Mouse (Mus musculus) hindbrain, embryonic 13.5 days (tissue): ENCODE results near the gene C1qb. TPM values are rescaled to one million over a fixed set of nuclear protein-coding genes. Genes with fewer than 3 reads are reported as not detected.
A peak's percentile ranks its signal among the peaks of the same experiment; 100 is the strongest.

Experiments
- ATAC-seq: fragments of 200-750 bp; cut with Nextera tagmentation; 2 replicates; pipeline ENCODE4 v1.8.0; 2017; ENCODE audit warnings: moderate TSS enrichment; ENCODE audit not compliant: low FRiP score
- H3K27ac ChIP-seq: fragments of 300-500 bp; sonication (generic); 2 replicates; pipeline ENCODE4 v1.5.1; 2015; ENCODE audit warnings: inconsistent platforms, mild to moderate bottlenecking, moderate library complexity
- H3K27me3 ChIP-seq: fragments of 300-500 bp; sonication (generic); 2 replicates; pipeline ENCODE4 v1.6.1; 2015; ENCODE audit warnings: mild to moderate bottlenecking, inconsistent platforms
- H3K36me3 ChIP-seq: fragments of 300-500 bp; sonication (generic); 2 replicates; pipeline ENCODE4 v1.6.1; 2015; ENCODE audit warnings: mild to moderate bottlenecking, inconsistent platforms
- H3K4me1 ChIP-seq: fragments of 300-500 bp; sonication (generic); replicated peaks from 2 replicates; pipeline ENCODE4 v1.6.1; 2015; ENCODE audit warnings: inconsistent platforms
- H3K4me2 ChIP-seq: fragments of 300-500 bp; sonication (generic); 2 replicates; pipeline ENCODE4 v1.6.1; 2015; ENCODE audit warnings: inconsistent platforms, mild to moderate bottlenecking, moderate library complexity
- H3K4me3 ChIP-seq: fragments of 300-500 bp; sonication (generic); 2 replicates; pipeline ENCODE4 v1.5.1; 2015; ENCODE audit warnings: mild to moderate bottlenecking, inconsistent platforms
- H3K9ac ChIP-seq: fragments of 300-500 bp; sonication (generic); 2 replicates; pipeline ENCODE4 v1.6.1; 2015; ENCODE audit warnings: mild to moderate bottlenecking, inconsistent platforms
- H3K9me3 ChIP-seq: fragments of 300-500 bp; sonication (generic); 2 replicates; pipeline ENCODE4 v1.6.1; 2016; ENCODE audit warnings: inconsistent platforms
- WGBS: fragments of 180-500 bp; shearing (Covaris S2); methylation state at CpG from one replicate; pipeline ENCODE4 v1.1.7; 2015; 5-methylcytosine and 5-hydroxymethylcytosine counted together
- polyA plus RNA-seq: library from polyadenylated mRNA; unstranded; fragments of >200 nt; fragmentation: Nextera tagmentation; extraction: Ambion mirVana; gene quantifications from 2 replicates; pipeline ENCODE4 v1.2.1, GENCODE M21; 2015

The C1qb gene
- polyA plus RNA-seq, 1 experiment from 2014 or later: 48.5 TPM

GRCm38 (mm10) chr4:136838026-136838425 lies 48.0 kb downstream of the C1qb start:
- no peak overlapping the region for H3K4me2 ChIP-seq
- no peaks in the 10 kb centered on the region for H3K9me3 ChIP-seq
- H3K27ac ChIP-seq: no peak overlapping the region
- 65% methylated on average over 9 of the region's 9 CpGs for WGBS
- ATAC-seq: no peak
- H3K4me3 ChIP-seq: no peak overlapping the region
- H3K4me1 ChIP-seq: peaks cover 59% of the 10 kb centered on the region
- no peaks in the 10 kb centered on the region; the same call in 1 of the 2 replicates for H3K27me3 ChIP-seq
- H3K36me3 ChIP-seq: no peaks in the 10 kb centered on the region
- peak overlapping the region; percentile 24; the same call in 1 of the 2 replicates for H3K9ac ChIP-seq

GRCm38 (mm10) chr4:136836387-136836931 lies 49.5 kb downstream of the C1qb start:
- Histone ChIP-seq H3K9ac (peak overlapping the region; percentile 98), H3K4me2 (peak overlapping the region; percentile 91), H3K27me3 (no peaks in the 10 kb centered on the region; the same call in 1 of the 2 replicates), H3K4me3 (peak overlapping the region; percentile 96), H3K4me1 (peaks cover 75% of the 10 kb centered on the region), H3K36me3 (no peaks in the 10 kb centered on the region), H3K27ac (peak overlapping the region; percentile 100), H3K9me3 (no peaks in the 10 kb centered on the region)
- WGBS: 1% methylated on average over 27 of the region's 27 CpGs
- ATAC-seq: peak; percentile 83

DNA sequence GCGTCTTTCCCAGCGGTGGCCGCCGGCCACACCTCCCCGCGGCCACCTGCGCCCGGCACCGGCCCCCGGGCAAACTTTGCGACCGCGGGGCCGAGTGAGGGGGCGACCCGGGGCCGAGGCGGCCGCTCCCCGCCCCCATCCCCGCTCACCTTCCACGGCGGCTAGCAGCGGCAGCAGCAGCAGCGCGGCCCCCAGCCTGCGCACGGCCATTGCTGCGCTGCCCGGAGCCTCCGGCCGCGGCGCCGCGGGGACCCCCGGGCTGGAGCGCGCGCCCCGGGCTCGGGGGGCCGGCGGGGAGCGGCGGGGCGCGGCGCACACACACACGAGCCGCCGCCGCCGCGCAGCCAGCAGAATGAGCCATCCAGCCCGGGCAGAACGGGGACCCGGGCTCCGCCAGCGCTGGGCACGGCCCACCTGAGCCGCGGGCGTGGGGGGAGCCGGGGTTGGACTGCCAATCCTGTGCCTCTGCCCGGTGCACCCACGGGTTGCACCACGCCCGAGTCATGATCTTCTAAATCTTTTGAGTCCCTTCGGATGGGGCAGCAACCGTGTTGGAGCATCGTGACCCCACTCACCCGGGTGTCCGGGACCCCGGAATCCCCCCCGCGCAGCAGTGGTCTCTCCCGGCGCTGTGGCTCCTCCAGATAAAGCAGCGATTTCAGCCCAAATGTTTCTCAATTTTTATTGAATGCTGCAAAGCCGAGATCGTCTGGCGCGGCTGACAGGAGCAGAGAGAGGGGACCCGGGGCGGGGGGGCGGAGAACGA lies 50.2 kb downstream of the C1qb start, which contains the start of gene Ephb2:
Gene Ephb2 (minus strand): TSS at position 368 of the 766 bp plus-strand sequence.
- Histone ChIP-seq H3K4me1 (peaks cover 79% of the 10 kb centered on the region), H3K4me2 (peak within 1 kb of the TSS; percentile 91), H3K27me3 (no peaks in the 10 kb centered on the region; the same call in 1 of the 2 replicates), H3K27ac (peak within 1 kb of the TSS; percentile 100), H3K36me3 (no peaks in the 10 kb centered on the region), H3K4me3 (peak within 1 kb of the TSS; percentile 96), H3K9ac (peak within 1 kb of the TSS; percentile 98), H3K9me3 (no peaks in the 10 kb centered on the region)
- ATAC-seq: peak; percentile 85
- under 1% methylated on average over 70 of the region's 88 CpGs for WGBS

DNA sequence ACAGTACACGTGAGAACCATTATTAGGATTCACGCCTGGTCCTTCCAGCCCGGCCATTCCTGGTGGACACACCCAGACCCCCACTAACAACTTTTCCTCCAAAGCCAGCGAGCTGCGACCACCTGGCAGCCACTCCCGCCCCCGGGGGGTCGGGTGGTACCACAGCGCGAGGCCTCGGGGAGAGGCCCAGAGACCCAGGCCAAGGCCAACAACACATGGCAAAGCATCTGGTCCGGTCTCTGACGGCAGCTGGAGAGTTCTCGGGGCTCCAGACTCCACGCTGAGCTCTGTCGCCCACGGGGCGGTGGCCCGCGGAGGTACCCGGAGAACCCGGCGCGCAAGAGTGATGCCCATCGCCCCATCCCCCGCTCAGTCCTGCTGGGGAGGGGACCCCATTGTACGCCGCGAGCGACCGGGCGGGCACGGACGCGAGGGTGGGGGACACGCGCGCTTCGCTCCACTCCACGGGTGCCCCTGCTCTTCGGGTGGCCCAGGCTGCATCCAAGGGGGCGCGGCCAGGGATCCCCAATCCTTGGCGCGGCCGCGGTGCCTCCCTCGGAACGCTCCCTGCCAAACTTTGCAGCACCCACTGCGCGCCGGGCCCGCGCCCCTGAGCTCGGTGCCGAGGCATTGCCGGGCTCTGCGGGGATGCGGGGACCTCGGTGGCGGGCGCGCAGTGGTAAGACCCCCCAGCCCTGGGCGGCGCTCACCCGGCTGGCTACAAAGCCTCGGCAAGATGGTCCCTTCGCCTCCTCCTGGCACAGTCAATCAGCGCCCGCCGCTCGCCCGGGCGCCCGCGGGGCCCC lies 51.0 kb downstream of the C1qb start:
- H3K27ac ChIP-seq: peak overlapping the region; percentile 100
- H3K36me3 ChIP-seq: no peaks in the 10 kb centered on the region
- under 1% methylated on average over 63 of the region's 76 CpGs for WGBS
- peak; percentile 47 for ATAC-seq
- H3K9me3 ChIP-seq: no peaks in the 10 kb centered on the region
- H3K9ac ChIP-seq: peak overlapping the region; percentile 98
- peak overlapping the region; percentile 91 for H3K4me2 ChIP-seq
- peak overlapping the region; percentile 96 for H3K4me3 ChIP-seq
- no peaks in the 10 kb centered on the region for H3K27me3 ChIP-seq
- H3K4me1 ChIP-seq: peaks cover 81% of the 10 kb centered on the region

- peaks cover 84% of the 10 kb centered on the region for H3K4me1 ChIP-seq
- no peaks in the 10 kb centered on the region for H3K36me3 ChIP-seq
- H3K4me2 ChIP-seq: peak overlapping the region; percentile 91
- ATAC-seq: no peak
- H3K4me3 ChIP-seq: peak overlapping the region; percentile 96
- peak overlapping the region; percentile 100 for H3K27ac ChIP-seq
- H3K27me3 ChIP-seq: no peaks in the 10 kb centered on the region
- H3K9me3 ChIP-seq: no peaks in the 10 kb centered on the region
- peak overlapping the region; percentile 98 for H3K9ac ChIP-seq
- WGBS: 10% methylated on average over 12 of the region's 12 CpGs
Observed at GRCm38 (mm10) chr4:136834439-136834814, 51.6 kb downstream of the C1qb start.

DNA sequence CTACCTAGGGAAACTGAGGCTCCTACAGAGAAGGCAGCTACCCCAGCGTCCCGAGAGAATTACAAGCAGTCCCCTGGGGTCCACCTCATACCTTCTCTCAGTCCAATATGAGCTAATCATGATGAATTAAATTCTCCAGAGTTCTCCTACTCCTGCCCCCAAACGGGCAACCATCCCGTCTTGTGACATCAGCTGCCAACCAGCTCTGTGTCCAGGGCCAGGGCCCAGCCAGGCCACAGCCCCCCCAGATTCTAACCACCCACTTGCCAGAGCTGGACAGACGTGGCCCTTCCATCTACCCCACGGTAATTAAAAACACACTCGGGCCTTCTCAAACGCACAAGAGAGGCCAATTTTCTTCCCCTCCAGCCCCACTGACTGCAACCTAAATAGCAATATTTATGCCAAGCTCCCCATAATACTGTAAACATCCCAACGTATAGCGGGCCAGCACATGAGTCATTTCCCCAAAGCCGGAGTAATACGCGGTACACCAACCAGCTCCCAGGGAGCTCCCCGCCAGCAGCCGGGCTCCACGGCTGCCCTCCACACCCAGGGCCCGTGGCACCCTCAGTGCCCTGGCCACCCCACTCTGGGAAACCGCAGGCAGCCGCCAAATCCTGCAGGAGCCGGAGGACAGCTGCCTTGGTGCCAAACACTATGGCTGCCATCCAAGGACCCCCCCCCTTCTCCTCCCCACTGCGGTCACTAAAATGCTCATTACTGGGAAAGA lies 52.2 kb downstream of the C1qb start:
- H3K36me3 ChIP-seq: no peaks in the 10 kb centered on the region
- H3K4me1 ChIP-seq: peaks cover 88% of the 10 kb centered on the region
- H3K9ac ChIP-seq: peak overlapping the region; percentile 98
- no peaks in the 10 kb centered on the region for H3K27me3 ChIP-seq
- H3K9me3 ChIP-seq: no peaks in the 10 kb centered on the region
- 37% methylated on average over 21 of the region's 21 CpGs for WGBS
- peak overlapping the region; percentile 100 for H3K27ac ChIP-seq
- H3K4me3 ChIP-seq: peak overlapping the region; percentile 96
- ATAC-seq: no peak
- H3K4me2 ChIP-seq: peak overlapping the region; percentile 91

DNA sequence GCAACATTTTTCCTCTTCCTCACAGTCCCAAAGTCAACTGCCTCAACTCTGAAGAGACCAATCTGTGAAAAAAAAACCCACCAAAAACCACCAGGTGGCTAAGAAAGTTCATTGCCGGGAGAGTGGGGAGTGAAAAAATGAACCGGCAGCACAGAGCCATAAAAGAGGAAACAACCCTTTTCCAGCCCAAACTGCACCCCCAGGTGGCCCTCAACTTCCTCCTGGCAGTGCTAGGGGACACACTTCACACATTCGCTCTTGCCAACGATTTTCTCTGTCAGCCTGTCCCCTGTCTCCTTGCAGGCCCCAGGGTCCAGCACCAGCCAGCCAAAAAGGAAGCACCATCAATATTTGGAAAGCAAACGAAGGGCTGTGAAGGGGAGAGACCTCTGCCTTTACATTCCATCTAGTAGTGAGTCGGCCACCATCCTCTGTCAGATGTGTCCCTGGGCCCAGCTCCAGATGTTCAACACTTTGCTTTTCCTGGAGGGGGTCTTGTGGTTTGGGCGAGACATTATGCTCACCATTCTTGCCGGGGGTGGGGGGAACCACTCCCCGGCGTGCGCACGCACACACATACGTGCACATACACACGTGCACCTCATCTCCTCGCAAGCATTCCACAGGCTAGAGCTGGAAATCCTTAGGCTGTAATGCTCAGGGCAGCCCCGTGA lies 53.3 kb downstream of the C1qb start:
- Histone ChIP-seq H3K27me3 (no peaks in the 10 kb centered on the region), H3K27ac (no peak overlapping the region), H3K4me2 (peak overlapping the region; percentile 91), H3K9me3 (no peaks in the 10 kb centered on the region), H3K4me1 (peaks cover 85% of the 10 kb centered on the region), H3K4me3 (peak overlapping the region; percentile 96; the same call in 1 of the 2 replicates), H3K36me3 (0 out of 2 replicates have a peak, but pooled peaks cover 1% of the 10 kb centered on the region), H3K9ac (peak overlapping the region; percentile 98)
- no peak for ATAC-seq
- WGBS: 76% methylated on average over 16 of the region's 16 CpGs

DNA sequence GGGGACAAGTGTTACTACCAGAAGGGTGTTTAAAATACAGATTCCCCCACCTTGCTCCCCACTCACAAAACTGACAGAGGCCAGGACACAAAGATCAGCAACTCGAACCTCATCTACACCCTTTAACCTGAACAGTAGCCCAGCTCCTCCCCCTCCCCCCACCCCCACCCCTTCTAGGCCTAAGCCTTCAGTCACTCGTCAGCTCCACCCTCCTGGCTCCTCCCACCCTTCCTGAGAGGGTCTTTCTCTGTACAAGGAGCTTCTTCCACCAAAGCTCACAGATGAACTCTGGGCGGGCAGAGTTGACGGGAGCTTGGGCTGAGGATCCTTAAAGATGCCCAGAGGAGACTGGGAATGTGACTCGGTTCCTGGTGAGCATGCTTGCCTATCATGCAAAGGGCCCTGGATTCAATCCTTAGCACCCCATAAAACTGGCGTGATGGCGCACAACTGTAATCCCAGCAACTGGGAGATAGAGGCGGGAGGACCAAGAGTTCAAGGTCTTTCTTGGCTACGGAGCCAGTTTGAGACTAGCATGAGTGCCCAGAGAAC lies 55.6 kb downstream of the C1qb start:
- 47% methylated on average over 9 of the region's 9 CpGs for WGBS
- peaks cover 88% of the 10 kb centered on the region for H3K4me1 ChIP-seq
- peak overlapping the region; percentile 35 for H3K4me2 ChIP-seq
- H3K36me3 ChIP-seq: peaks cover 7% of the 10 kb centered on the region; the same call in 1 of the 2 replicates
- no peak overlapping the region for H3K4me3 ChIP-seq
- peak overlapping the region; percentile 58; the same call in 1 of the 2 replicates for H3K9ac ChIP-seq
- no peaks in the 10 kb centered on the region for H3K9me3 ChIP-seq
- ATAC-seq: no peak
- no peaks in the 10 kb centered on the region for H3K27me3 ChIP-seq
- no peak overlapping the region; the same call in 1 of the 2 replicates for H3K27ac ChIP-seq

Other genes with a start within 250 kb of the C1qb start
- 14.9 and 16.5 TPM in 2 replicates for gene Ephb2, start 50.2 kb downstream of the C1qb start, polyA plus RNA-seq
- gene C1qc, start 6.9 kb upstream of the C1qb start, polyA plus RNA-seq: 19.5 and 24.3 TPM in 2 replicates
- 23.6 and 24.6 TPM in 2 replicates for gene C1qa, start 12.6 kb upstream of the C1qb start, polyA plus RNA-seq
- gene Epha8, start 70.6 kb upstream of the C1qb start, polyA plus RNA-seq: 5.6 and 6.1 TPM in 2 replicates
- gene Zbtb40, start 162.6 kb upstream of the C1qb start, polyA plus RNA-seq: 4.4 and 4.5 TPM in 2 replicates